Mouse (Mus musculus) brain, embryonic 14.5 days (tissue): ENCODE data around the gene Lbp.

Experiments used
- CTCF ChIP-seq: fragments of 200-500 bp; IDR thresholded peaks from 2 replicates; pipeline ENCODE4 v1.5.1; 2012; ENCODE audit warnings: inconsistent platforms, mild to moderate bottlenecking, moderate library complexity, borderline replicate concordance; ENCODE audit not compliant: insufficient read depth, insufficient read length; ENCODE audit errors: extremely low read depth
- POLR2A ChIP-seq: fragments of 200-500 bp; IDR thresholded peaks from 2 replicates; pipeline ENCODE4 v1.6.1; 2012; ENCODE audit warnings: mild to moderate bottlenecking, inconsistent platforms, borderline replicate concordance; ENCODE audit not compliant: poor library complexity, insufficient read depth, insufficient read length, severe bottlenecking; ENCODE audit errors: extremely low read depth

DNA sequence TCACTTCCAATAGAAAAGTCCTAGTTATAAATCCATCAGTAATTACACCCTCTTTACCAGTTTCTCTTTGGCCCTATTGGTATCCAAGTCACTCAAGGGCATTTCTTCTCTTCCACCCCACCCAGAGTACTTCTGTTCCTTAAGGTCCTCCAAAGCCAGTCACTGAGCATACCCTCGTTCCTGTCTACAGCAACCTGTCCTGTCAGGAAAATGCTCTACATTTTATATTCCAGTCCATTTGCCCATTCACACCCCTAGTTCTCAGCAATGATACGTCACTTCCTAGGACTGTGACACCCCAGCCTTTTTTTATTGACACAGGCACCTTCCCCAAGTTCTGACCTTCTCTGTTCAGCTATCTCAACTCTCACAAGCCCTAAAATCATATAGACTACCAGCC, 48.9 kb downstream of the Lbp start:
- TF ChIP-seq CTCF (no peak), POLR2A (no peak)
